Mouse (Mus musculus): ENCODE data around the gene Nr4a3. TPM values are rescaled to one million over a fixed set of nuclear protein-coding genes. Genes with fewer than 3 reads are reported as not detected.

The Nr4a3 gene
- polyA plus RNA-seq, 1 experiment from 2014 or later = 2.4 TPM

DNA sequence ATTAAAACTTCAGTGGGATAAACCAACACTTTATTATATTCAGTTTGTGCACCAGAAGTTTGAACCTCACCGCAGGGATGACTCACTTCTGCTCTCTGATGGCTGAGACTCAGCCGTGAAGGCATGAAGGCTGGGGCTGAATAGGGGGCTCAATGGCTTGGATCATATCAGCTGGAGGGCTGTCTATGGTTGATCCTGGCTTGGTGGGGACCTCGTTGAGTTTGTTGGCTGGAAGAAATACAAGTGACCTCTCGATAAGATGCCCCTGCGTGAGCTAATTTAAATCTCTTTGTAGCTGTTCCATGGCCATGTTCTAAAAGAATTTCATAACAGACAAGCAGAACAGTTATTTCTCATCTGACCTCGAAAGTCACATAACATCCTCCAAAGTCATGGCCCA, 62.1 kb downstream of the Nr4a3 start:
- DNase-seq (ENCODE audit: low spot score) = no peak

DNA sequence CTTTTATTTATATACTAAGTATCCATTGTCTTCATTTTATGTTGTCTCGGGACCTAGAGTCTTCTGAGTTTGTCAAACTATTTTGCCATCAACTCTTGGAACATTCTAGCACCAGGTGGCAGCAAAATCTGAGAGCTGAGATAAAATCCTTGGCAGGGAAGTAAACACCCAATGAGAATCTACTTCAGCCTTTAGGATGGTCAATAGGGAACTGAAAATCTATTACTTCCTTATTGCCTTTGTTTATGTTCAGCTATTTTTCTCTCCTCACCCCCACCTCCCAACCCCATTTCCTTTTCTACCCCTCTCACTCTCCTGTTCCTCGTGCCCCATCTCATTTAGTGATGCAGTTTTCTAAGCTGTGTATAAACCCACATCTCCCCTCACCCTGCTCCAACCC, 63.6 kb downstream of the Nr4a3 start:
- DNase-seq (ENCODE audit: low spot score) = no peak

DNA sequence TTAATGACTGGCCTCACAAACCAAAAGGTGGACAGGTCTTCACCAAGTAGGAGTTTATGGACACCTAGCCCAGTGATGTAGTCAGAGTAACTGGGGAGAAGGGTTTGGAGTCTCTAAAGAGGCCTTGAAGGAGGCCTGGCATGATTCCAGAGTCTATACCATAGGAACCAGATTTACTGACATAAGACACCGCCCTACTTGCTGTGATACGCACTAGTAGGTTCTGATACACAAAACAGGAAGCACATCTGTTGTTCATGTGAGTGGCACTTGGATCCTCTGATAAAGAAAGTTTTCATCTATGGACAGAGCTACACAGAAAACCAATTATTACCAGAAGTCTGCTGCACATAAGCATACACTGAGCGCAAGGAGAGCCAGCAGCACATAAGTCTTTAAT, 65.4 kb downstream of the Nr4a3 start:
- no peak for DNase-seq (ENCODE audit: low spot score)

DNA sequence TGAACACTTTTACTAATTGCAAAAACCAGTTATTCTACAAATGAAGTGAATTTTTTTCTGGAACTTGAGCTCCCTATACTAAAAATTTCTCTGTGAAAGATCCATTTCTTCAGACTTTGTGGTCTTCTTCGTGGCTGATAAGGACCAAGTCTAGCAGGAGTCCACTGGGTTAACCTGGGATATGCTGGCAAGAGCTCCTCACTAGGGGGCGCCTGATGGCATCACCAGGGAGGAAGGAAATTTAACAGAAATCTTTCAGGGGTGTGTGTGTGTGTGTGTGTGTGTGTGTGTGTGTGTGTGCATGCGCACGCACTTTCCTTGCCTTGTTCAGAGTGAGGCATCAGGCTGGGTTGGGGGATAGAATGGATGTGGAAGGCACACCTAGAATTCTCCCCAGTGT, 71.2 kb downstream of the Nr4a3 start:
- DNase-seq (ENCODE audit: low spot score) = peak; percentile 34

DNA sequence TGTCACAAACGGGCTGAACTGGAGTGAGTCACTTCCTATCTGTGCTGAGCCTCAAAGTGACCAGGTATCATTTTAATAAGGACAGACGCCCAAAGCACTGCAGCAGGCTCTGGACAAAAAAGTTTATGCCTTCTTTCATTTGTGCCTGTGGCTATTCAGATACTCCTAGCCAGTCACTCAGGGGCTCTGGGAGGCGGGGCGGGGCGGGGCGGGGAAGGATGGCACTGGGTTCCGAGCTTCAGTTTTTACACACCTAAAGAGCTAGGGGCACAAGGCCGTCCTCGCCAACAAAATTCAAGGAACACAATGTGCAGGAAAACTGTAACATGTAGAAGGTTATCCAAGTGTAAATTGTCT, 79.4 kb downstream of the Nr4a3 start:
- DNase-seq (ENCODE audit: low spot score) = no peak

DNA sequence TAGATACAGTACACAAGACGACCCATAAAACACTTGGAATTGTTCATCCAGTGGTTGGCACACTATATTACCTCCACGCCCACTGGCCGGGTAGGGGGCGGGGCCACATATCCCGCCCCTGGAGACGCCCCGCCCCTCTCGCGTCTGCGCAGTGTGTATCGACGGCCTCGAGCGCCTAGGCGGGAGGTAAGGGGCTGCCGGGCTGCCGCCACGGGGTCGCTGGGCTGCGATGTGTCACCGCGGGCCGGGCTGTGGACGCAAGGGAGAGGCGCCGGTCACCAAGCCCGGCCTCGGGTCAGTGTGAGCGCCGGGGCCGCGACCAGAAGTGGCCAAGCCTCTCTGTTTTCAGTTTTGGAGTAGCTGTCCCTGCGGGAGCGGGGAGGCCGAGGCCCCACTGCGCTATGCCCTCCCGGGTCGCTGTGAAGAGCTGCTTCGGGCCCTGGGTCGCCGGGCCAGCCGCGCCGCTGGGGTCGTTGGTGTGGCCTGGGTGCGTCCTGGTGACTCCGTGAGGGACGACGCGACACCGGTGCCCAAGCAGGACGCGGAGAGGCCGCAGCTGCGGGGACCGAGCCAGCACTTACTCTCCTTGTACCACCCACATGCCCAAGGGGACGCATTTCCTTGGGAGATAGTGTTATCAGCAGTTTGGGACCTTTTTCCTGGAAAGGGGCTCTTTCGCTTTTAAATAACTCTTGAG, 80.0 kb downstream of the Nr4a3 start, which contains the start of gene Stx17:
Stx17 (plus strand) TSS at position 143 of the 697 bp plus-strand sequence.
- peak; percentile 89 for DNase-seq (ENCODE audit: low spot score)

DNA sequence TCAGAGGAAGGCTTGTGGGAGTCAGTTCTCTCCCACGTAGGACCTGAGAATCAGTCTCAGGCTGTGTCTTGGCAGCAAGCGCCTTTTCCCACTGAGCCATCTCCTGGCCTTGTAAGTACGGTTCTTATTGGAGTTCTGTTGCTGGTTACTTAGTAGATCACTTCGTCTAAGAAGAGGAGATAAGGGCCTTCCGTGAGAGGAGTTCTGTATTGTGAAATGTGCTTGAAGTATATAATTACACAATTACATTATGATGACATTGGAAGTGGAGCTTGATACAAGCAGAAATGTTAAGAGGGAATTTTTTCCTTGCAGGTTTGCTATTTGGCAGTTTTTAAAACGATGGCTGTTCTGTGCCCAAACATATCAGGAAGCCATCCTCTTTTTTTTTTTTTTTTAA, 85.4 kb downstream of the Nr4a3 start:
- no peak for DNase-seq (ENCODE audit: low spot score)

DNA sequence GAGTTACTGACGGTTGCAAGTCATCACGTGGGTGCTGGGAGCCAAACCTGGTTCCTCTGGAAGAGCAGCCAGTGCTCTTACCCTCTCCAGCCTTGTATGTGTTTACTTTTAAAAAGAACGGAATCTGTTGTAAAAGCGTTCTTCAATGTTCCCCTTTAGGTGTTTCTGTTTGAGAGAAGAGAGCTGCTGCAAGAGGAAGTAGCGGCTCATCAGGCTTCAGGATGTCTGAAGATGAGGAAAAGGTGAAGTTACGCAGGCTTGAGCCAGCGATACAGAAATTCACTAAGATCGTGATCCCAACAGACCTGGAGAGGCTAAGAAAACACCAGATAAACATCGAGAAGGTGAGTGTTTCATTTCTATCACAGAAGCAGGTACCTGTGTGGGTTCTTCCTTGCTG, 86.7 kb downstream of the Nr4a3 start:
- no peak for DNase-seq (ENCODE audit: low spot score)

DNA sequence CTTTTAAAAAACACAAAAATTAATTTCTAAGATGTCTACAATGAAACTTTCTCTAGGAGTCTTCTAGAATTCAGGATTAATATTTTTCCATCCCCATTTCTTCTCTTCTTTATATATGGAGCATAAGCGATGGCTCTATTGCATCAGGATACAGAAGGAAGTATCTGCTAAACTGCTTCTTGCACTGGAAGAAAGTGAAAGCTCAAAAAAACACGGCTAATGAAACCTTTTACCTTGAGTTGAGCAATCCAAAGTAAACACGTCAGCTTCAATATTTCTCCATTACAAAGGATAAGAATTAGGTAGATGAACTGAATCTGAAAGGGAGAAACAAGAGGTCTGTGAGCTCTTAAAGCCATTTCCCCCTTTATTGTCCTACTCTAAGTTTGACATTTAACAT, 87.8 kb downstream of the Nr4a3 start:
- no peak for DNase-seq (ENCODE audit: low spot score)

Other genes with a start within 250 kb of the Nr4a3 start
- gene Stx17, start 79.8 kb downstream of the Nr4a3 start, polyA plus RNA-seq (2015; fragmentation: Nextera tagmentation; extraction: Ambion mirVana) = 17.3 and 20.7 TPM in 2 replicates
- 70.6 and 75.6 TPM in 2 replicates for gene Erp44, start 234.4 kb downstream of the Nr4a3 start, polyA plus RNA-seq (2015; fragmentation: Nextera tagmentation; extraction: Ambion mirVana)
- gene Invs, start 234.6 kb downstream of the Nr4a3 start, polyA plus RNA-seq (2015; fragmentation: Nextera tagmentation; extraction: Ambion mirVana) = 3.2 and 5.5 TPM in 2 replicates